Mouse (Mus musculus) R1 (cell line): Measurements from ENCODE around the gene Pik3r5.
A peak's percentile ranks its signal among the peaks of the same experiment; 100 is the strongest.

Source experiments
- DNase-seq: peaks from one replicate; pipeline ENCODE4 v3.0.0-alpha.2; 2018; ENCODE audit warnings: low read depth, low spot score

Pik3r5 gene

GRCm38 (mm10) chr11:68400727-68401219 lies 31.1 kb upstream of the Pik3r5 start, which contains the start of gene Ntn1:
Gene Ntn1, minus strand, starts transcription at chr11:68400823.
- DNase-seq: peak; percentile 79

DNA sequence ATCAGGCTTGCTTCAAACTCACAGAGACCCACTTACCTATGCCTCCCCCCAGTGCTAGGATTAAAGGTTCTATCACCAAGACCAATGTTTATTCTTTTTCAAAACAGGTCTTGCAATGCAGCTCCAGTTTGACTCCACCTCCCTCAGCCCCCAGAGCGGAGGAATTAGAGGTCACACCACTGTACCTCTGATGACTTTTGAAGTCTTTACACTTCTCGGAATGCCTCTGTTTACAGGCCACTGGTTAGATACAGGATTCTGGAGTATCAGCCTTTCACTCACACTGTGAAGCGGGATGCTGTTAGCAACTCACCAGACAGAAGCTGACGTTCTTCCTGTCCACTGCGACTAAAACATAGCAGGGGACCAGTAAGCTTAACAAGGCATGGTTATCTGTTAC lies 30.5 kb upstream of the Pik3r5 start:
- peak; percentile 74 for DNase-seq

GRCm38 (mm10) chr11:68404185-68404584 lies 27.7 kb upstream of the Pik3r5 start:
- DNase-seq: peak; percentile 50

DNA sequence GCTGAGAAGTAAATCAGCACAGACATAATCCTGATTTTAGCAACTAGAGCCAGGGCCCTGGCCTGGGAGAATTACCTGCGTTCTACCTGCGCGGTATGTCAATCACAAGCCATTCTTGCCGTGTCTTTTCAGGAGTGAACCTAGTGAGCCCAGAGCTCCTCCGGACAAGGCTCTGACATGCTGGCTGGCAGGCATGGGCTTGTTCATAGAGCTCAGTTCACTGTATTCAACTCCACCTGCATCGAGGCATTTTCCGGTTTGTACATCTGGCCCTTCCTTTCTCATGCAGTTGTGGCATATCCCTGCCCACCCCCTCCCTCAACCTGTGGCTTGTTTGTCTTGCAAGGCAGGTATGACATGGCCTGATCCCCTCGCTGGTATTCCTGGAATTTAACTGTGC lies 26.3 kb upstream of the Pik3r5 start:
- DNase-seq: peak; percentile 35

- no peak for DNase-seq
Observed at GRCm38 (mm10) chr11:68407266-68407926, 24.5 kb upstream of the Pik3r5 start.

GRCm38 (mm10) chr11:68408127-68408526 lies 23.8 kb upstream of the Pik3r5 start:
- peak; percentile 77 for DNase-seq

GRCm38 (mm10) chr11:68417001-68417400 lies 14.9 kb upstream of the Pik3r5 start:
- peak; percentile 45 for DNase-seq

- peak; percentile 74 for DNase-seq
Observed at GRCm38 (mm10) chr11:68417831-68418230, 14.1 kb upstream of the Pik3r5 start.

DNA sequence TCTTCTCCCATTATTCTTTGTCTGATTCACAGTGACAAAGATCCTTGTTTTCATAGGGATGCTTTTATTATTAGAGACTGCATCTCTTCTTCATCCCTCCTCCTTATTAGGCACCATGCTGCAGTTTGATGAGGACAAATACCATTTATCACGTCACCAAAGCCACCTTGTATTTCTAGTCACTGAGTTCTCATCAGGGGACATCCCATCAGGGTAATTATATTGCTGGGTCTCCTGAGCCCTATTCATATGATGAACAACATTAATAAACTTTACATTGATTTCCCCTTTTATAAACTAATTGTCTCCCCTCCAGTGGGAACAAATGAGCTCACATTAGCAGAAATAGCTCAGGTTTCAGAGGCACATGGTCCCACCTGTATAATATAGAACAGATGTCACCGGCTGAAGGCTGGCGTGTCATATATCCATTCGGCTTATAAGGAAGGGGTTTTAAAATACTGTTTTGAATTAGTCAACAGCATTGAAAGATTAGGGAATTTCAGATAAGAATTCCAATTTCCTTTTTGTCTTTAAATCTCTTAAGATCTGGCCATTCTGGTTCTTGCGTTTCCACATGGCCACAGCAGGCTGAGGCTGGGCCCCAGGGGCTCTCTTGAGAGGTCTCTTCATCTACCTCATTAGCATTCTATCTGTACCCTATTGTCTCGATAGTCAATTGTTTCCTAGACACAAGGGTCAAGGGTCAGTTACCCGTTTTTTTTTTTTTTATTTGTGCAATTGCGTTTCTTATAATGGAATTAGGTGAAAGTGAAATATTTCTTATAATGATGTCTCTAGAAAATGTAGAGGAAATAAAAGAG lies 6.2 kb upstream of the Pik3r5 start:
- DNase-seq: no peak

GRCm38 (mm10) chr11:68427083-68427570 lies 4.8 kb upstream of the Pik3r5 start:
- DNase-seq: no peak

- no peak for DNase-seq
Observed at GRCm38 (mm10) chr11:68430662-68431061, 1.3 kb upstream of the Pik3r5 start.

GRCm38 (mm10) chr11:68432361-68433021 lies 570 bp downstream of the Pik3r5 start:
- no peak for DNase-seq

- no peak for DNase-seq
Observed at GRCm38 (mm10) chr11:68433534-68433933, 1.6 kb downstream of the Pik3r5 start.

DNA sequence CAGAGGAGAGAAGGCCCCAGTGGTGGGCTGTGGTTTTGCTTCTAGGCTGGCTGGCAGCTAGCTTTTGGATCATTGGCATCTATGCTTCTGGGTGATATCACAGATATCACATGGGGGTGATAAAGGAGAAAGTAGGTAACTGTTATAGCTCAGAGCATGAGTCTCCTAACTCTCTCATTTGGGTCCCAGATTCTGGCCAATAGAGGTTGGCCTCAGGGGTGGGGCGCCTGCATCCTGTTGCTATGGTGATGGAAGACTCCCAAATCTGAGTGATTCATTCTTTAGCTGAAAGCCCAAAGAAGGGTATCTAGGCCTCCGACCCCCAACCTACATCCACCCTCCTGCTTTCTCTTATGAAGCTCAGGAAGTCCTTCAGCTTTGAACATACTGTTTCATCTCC lies 2.8 kb downstream of the Pik3r5 start:
- DNase-seq: no peak

DNA sequence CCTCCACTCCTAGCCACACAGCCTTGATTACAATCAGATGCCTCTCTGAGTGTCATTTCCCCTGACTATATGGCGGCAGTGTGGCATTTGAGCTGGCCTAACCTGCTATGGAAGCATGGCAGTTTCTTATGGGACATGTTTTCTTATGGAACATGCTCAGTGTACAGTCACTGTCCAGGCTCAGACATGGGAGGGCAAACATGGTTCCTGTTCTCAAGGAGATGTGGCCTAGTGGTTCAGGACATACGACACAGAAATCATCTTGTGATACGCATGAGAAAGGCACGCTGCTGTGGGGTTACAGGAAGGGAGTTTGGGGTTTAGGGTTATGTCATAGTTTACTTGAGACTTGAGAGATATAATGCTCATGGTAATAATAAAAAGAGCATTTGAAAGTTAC lies 3.7 kb downstream of the Pik3r5 start:
- no peak for DNase-seq

DNA sequence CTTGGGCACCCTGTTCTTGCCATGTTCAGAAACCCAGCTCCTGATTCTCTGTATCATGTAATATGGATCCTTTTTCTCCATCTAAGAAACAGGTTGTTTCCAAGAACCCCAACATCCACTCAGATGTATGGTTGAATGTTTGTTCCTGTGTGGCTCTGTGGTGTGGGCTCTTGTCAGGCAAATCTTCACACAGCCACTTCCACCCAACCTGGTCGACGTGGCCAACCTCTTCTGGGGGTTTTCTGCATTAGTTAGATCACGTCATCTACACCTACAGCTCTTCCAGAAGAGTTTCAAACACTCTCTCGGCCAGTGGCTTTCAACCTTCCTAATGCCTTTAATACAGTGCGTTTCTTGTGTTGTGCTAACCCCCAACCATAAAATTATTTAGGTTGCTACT lies 4.5 kb downstream of the Pik3r5 start:
- DNase-seq: no peak

- no peak for DNase-seq
Observed at GRCm38 (mm10) chr11:68440100-68440499, 8.2 kb downstream of the Pik3r5 start.

- no peak for DNase-seq
Observed at GRCm38 (mm10) chr11:68440965-68441364, 9.0 kb downstream of the Pik3r5 start.

- DNase-seq: no peak
Observed at GRCm38 (mm10) chr11:68442346-68442745, 10.4 kb downstream of the Pik3r5 start.

- DNase-seq: no peak
Observed at GRCm38 (mm10) chr11:68442983-68443638, 11.2 kb downstream of the Pik3r5 start.

GRCm38 (mm10) chr11:68445901-68446300 lies 14.0 kb downstream of the Pik3r5 start:
- no peak for DNase-seq

DNA sequence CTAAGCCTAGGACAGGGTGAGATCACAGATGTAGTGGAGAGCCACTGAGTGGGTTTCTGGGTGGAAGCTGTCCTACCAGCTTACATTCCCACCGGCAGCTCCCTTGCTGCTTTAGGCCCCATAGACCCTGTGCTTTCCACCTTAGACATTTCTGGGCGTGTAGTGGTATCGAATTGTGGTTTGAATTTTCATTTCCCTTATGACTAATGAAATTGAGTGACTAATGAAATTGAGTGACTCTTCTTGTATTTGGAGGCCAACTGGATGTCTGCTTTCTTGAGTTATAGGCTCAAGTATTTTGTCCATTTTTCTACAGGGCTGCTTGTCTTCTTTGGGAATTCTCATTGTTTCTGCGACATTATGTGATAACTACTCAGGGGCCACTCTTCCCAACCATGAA lies 14.6 kb downstream of the Pik3r5 start:
- DNase-seq: no peak
